Mouse (Mus musculus) lung, postnatal 25 days (tissue): ENCODE results near the gene Aoc3.
"Not testable (repeated sequence)": the region's sequence is repeated elsewhere in the genome, so short reads cannot be mapped to it uniquely, and the experiment has no call there.

Source experiments
- DNase-seq: peaks from one replicate; pipeline ENCODE4 v3.0.0; 2022; ENCODE audit warnings: low spot score

The Aoc3 gene

GRCm38 (mm10) chr11:101374421-101374938, 44.1 kb downstream of the Aoc3 start:
- DNase-seq: no peak

- not testable (repeated sequence) for DNase-seq
Measured at GRCm38 (mm10) chr11:101378196-101378595, 47.8 kb downstream of the Aoc3 start.

GRCm38 (mm10) chr11:101378926-101379325, 48.5 kb downstream of the Aoc3 start:
- DNase-seq: no peak

GRCm38 (mm10) chr11:101381817-101382216, 51.4 kb downstream of the Aoc3 start:
- DNase-seq: no peak
